Mouse (Mus musculus): ENCODE measurements around the gene Fam129a. TPM values are rescaled to one million over a fixed set of nuclear protein-coding genes. Genes with fewer than 3 reads are reported as not detected.

Fam129a gene
- total and polyA plus RNA-seq, 2 experiments from 2014 or later, result 1.2 to 1.4 TPM

DNA sequence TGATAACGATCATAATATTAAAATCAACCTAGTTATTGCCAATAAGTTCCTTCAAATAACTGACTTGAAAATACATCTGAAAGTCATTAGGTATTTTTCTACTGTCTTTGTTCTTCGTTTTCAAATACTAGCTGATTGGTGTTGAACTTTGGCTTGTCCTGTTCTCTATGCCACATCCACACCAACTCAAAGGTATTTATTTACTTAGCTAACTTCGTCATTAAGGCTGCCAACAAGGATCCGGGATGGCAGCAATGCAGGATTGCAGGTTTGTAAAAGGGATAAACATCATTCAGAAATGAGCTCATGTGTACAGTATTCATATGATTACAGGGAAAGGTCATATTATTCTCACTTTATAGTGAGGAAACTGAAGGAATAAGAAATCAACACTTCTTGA is 182.0 kb downstream of the Fam129a start:
- no peak overlapping the region for H3K4me2 ChIP-seq (ENCODE audit: low read depth, low read length, poor library complexity, severe bottlenecking)
- H3K4me1 ChIP-seq (ENCODE audit: insufficient read depth, low read length), result no peaks in the 10 kb centered on the region
- H3K4me3 ChIP-seq (ENCODE audit: low read depth, low read length), result no peak overlapping the region
- no peaks in the 10 kb centered on the region for H3K36me3 ChIP-seq (ENCODE audit: insufficient read depth, low read length)
- no peak for DNase-seq (ENCODE audit: low spot score)
- no peaks in the 10 kb centered on the region for H3K9me3 ChIP-seq (ENCODE audit: low read length)
- no peak overlapping the region for H3K9ac ChIP-seq (replicated peaks; ENCODE audit: low read length, poor library complexity, severe bottlenecking)
- 82% methylated on average over 4 of the region's 4 CpGs for WGBS
- ATAC-seq (ENCODE audit: low FRiP score), result no peak
- no peak overlapping the region for H3K27ac ChIP-seq (ENCODE audit: low read depth, low read length)
- H3K27me3 ChIP-seq (ENCODE audit: insufficient read depth, low read length), result no peaks in the 10 kb centered on the region
- TF ChIP-seq CTCF (IDR thresholded peaks at IDR 0.05), result no peak

DNA sequence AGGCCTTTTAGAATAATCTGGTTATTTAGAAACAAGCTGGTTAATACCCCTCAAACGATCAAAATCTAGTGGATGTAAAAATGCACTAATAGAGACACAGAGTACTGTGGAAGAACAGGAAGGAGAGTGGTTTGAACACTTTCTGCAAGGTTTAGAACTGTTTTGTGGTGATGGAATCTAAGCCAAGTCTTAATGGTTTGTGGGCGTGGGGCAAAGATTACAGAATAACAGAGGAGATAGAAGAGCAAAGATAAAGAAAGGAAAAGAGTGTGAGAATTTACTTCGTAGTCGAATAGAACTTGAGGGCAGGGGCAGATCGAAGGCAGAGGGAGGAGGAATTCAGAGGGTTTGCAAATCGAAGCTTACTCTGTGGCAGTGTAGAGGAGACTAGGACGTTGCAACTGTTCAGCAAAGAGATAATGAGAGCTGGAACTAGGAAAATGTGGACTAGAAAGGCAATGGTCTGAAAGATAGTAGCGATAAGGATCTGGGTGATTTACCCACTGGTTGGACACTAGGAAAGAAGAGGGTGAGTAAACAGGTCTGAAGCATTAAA is 182.5 kb downstream of the Fam129a start:
- Histone ChIP-seq H3K27me3 (ENCODE audit: insufficient read depth, low read length) (no peaks in the 10 kb centered on the region), H3K27ac (ENCODE audit: low read depth, low read length) (no peak overlapping the region), H3K4me2 (ENCODE audit: low read depth, low read length, poor library complexity, severe bottlenecking) (no peak overlapping the region), H3K4me3 (ENCODE audit: low read depth, low read length) (no peak overlapping the region), H3K9me3 (ENCODE audit: low read length) (no peaks in the 10 kb centered on the region), H3K36me3 (ENCODE audit: insufficient read depth, low read length) (no peaks in the 10 kb centered on the region), H3K9ac (replicated peaks; ENCODE audit: low read length, poor library complexity, severe bottlenecking) (no peak overlapping the region), H3K4me1 (ENCODE audit: insufficient read depth, low read length) (no peaks in the 10 kb centered on the region)
- DNase-seq (ENCODE audit: low spot score) (no peak), ATAC-seq (ENCODE audit: low FRiP score) (no peak)
- no peak for TF ChIP-seq CTCF (IDR thresholded peaks at IDR 0.05)
- 85% methylated on average over 8 of the region's 8 CpGs for WGBS

DNA sequence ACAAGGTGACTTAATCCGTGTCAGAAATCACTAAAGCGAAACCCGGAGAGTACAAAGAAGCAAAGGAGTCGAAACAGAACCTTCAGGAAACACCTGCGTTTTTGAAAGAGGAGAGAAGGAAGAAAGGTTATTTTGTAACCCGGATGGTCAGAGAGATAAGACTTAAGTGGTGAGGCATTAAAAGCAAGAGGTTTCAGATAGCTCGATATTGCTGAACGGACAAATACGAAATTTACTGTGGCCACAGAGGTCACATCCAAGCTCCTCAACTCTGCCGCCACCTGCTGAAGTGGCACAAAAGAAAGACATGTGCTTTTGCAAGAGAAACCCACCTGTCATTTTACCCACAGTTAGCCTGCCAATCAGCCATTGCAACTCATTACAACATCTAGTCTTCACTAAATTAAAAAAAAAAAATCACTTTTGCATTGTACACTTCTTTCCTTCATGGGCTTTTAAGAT is 183.1 kb downstream of the Fam129a start:
- no peak for DNase-seq (ENCODE audit: low spot score)

DNA sequence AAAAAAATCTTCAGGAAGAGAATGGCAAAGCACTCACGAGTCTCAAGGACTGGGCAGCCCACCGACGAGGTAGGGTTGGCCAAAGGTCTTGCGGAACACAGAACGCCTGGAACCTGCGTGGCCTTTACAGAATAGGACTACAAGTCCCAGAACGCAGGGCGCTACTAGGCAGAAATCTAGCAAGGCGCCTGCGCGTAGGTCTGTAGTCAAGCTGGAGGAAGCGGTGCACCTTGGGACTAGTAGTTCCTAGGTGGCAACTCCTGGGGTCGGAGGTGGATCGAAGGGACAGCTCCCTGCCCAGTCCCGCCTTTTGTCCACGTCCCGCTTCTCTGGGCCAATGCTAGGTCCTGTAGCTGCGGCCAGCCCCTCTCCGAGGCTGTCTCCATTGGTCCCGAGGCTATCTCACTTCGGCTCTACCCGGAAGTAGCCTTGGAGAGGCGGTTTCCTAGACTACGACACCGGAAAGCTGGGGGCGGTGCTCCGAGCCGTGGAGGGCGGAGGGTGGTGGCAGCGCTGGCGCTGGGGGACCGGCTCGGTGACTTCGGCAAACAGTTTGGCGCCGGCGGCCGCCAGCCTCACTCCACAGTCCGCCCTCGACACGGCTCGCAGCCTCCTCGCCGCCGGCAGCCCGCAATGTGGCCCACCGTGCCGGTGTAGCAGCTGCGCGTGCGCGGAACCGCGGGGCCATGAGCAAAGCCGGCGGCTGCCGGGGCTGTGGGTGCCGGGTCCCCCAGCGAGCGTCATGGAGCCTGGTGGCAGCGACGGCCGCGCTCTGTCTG is 184.1 kb downstream of the Fam129a start, which contains the start of gene Edem3:
Edem3 (plus strand) TSS at position 491 of the 779 bp plus-strand sequence.
- no peaks in the 10 kb centered on the region for H3K4me1 ChIP-seq (ENCODE audit: insufficient read depth, low read length)
- WGBS, result under 1% methylated on average over 60 of the region's 64 CpGs
- peak within 1 kb of the TSS; percentile 84 for H3K27ac ChIP-seq (ENCODE audit: low read depth, low read length)
- no peaks in the 10 kb centered on the region for H3K27me3 ChIP-seq (ENCODE audit: insufficient read depth, low read length)
- H3K4me3 ChIP-seq (ENCODE audit: low read depth, low read length), result peak within 1 kb of the TSS; percentile 82
- DNase-seq (ENCODE audit: low spot score) (peak; percentile 100), ATAC-seq (ENCODE audit: low FRiP score) (peak; percentile 100)
- H3K4me2 ChIP-seq (ENCODE audit: low read depth, low read length, poor library complexity, severe bottlenecking), result peak within 1 kb of the TSS; percentile 78
- no peaks in the 10 kb centered on the region for H3K36me3 ChIP-seq (ENCODE audit: insufficient read depth, low read length)
- H3K9me3 ChIP-seq (ENCODE audit: low read length), result no peaks in the 10 kb centered on the region
- TF ChIP-seq CTCF (IDR thresholded peaks at IDR 0.05), result no peak
- peak within 1 kb of the TSS; percentile 70 for H3K9ac ChIP-seq (replicated peaks; ENCODE audit: low read length, poor library complexity, severe bottlenecking)

More for the DNA sequence above, 183.1 kb downstream of the Fam129a start:
- H3K4me1 ChIP-seq (ENCODE audit: insufficient read depth, low read length), result no peaks in the 10 kb centered on the region
- no peaks in the 10 kb centered on the region for H3K36me3 ChIP-seq (ENCODE audit: insufficient read depth, low read length)
- no peak for ATAC-seq (ENCODE audit: low FRiP score)
- peak overlapping the region; percentile 46; the same call in 1 of the 2 replicates for H3K4me2 ChIP-seq (ENCODE audit: low read depth, low read length, poor library complexity, severe bottlenecking)
- H3K27me3 ChIP-seq (ENCODE audit: insufficient read depth, low read length), result no peaks in the 10 kb centered on the region
- no peak overlapping the region for H3K27ac ChIP-seq (ENCODE audit: low read depth, low read length)
- 80% methylated on average over 10 of the region's 10 CpGs for WGBS
- H3K9ac ChIP-seq (replicated peaks; ENCODE audit: low read length, poor library complexity, severe bottlenecking), result no peak overlapping the region
- peak overlapping the region; percentile 82 for H3K4me3 ChIP-seq (ENCODE audit: low read depth, low read length)
- no peaks in the 10 kb centered on the region for H3K9me3 ChIP-seq (ENCODE audit: low read length)
- no peak for TF ChIP-seq CTCF (IDR thresholded peaks at IDR 0.05)

DNA sequence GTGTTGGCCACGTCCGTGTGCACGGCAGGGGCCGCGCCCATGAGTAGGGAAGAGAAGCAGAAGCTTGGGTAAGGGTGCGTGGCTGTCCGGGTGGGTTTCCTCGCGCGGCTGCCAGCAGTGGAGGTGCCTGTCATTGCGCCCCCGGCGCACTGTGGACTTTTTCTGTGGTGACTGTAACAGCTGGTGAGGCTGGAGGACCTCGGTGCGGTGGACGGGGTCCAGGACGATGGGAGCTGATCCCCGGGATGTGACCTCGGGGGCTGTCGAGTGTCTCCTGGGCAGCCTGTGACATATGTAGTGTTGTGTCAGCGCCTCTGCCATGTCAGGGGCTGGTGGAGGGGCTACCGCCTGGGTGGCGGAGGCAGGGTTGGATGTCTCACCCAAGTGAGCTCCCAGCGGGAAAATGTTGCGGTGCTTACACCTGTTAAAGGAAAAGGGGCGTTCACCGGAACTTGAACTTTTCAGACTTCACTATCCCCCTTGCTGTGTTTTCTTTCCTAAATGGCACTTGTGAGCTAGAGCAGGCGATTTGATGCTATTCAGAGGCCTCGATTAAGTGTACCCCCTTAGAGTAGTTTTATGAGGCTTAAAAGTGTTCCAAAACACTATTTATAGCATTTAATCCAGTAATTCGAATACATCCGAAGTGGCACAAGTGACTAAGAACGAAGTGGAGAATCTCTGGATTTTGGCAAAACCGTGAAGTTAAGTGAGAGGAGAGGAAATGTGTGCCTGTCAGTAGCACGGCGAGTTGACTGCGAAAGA is 184.9 kb downstream of the Fam129a start:
- TF ChIP-seq CTCF (IDR thresholded peaks at IDR 0.05), result peak; percentile 12; the same call in 1 of the 2 replicates
- Histone ChIP-seq H3K4me1 (ENCODE audit: insufficient read depth, low read length) (no peaks in the 10 kb centered on the region), H3K4me2 (ENCODE audit: low read depth, low read length, poor library complexity, severe bottlenecking) (peak overlapping the region; percentile 78), H3K9me3 (ENCODE audit: low read length) (no peaks in the 10 kb centered on the region), H3K9ac (replicated peaks; ENCODE audit: low read length, poor library complexity, severe bottlenecking) (peak overlapping the region; percentile 70), H3K36me3 (ENCODE audit: insufficient read depth, low read length) (no peaks in the 10 kb centered on the region), H3K27ac (ENCODE audit: low read depth, low read length) (peak overlapping the region; percentile 84), H3K4me3 (ENCODE audit: low read depth, low read length) (peak overlapping the region; percentile 82), H3K27me3 (ENCODE audit: insufficient read depth, low read length) (no peaks in the 10 kb centered on the region)
- ATAC-seq (ENCODE audit: low FRiP score), result peak; percentile 50
- WGBS, result 7% methylated on average over 36 of the region's 36 CpGs
- peak; percentile 30 for DNase-seq (ENCODE audit: low spot score)

Data from midbrain, postnatal 0 days (tissue).